Mouse (Mus musculus): ENCODE measurements around the gene Slc25a42.
"Not testable (repeated sequence)": the region's sequence is repeated elsewhere in the genome, so short reads cannot be mapped to it uniquely, and the experiment has no call there.

The Slc25a42 gene

GRCm38 (mm10) chr8:70212112-70213055 is at the start of gene Slc25a42:
Gene Slc25a42 (minus strand): TSS chr8:70212305.
- peak; percentile 99 to 100 for DNase-seq

GRCm38 (mm10) chr8:70259043-70259442 is 46.9 kb upstream of the Slc25a42 start:
- no peak for DNase-seq

GRCm38 (mm10) chr8:70258600-70258999 is 46.5 kb upstream of the Slc25a42 start:
- peak in 1 of 2 experiments; percentile 34 for DNase-seq

GRCm38 (mm10) chr8:70257456-70257855 is 45.4 kb upstream of the Slc25a42 start:
- DNase-seq: no peak

- DNase-seq: no peak
Observed at GRCm38 (mm10) chr8:70254628-70255027, 42.5 kb upstream of the Slc25a42 start.

GRCm38 (mm10) chr8:70247841-70248240 is 35.7 kb upstream of the Slc25a42 start:
- DNase-seq: no peak

GRCm38 (mm10) chr8:70246622-70247021 is 34.5 kb upstream of the Slc25a42 start:
- DNase-seq: no peak

GRCm38 (mm10) chr8:70240642-70241041 is 28.5 kb upstream of the Slc25a42 start:
- peak in 1 of 2 experiments; percentile 18 for DNase-seq

GRCm38 (mm10) chr8:70237842-70238241 is 25.7 kb upstream of the Slc25a42 start:
- no peak for DNase-seq

GRCm38 (mm10) chr8:70234781-70235128 is 22.6 kb upstream of the Slc25a42 start:
- DNase-seq: no peak

- DNase-seq: peak; percentile 95 to 96
Observed at GRCm38 (mm10) chr8:70234080-70234780, 22.1 kb upstream of the Slc25a42 start, which contains the start of the genes Sugp2 and Armc6. Gene Sugp2 (plus strand): TSS chr8:70234226. Gene Armc6 (minus strand): TSS chr8:70234466.

- DNase-seq: no peak
Observed at GRCm38 (mm10) chr8:70233606-70234005, 21.5 kb upstream of the Slc25a42 start.

GRCm38 (mm10) chr8:70230837-70231236 is 18.7 kb upstream of the Slc25a42 start:
- no peak for DNase-seq

GRCm38 (mm10) chr8:70227997-70228396 is 15.9 kb upstream of the Slc25a42 start:
- DNase-seq: no peak

GRCm38 (mm10) chr8:70223341-70223740 is 11.2 kb upstream of the Slc25a42 start:
- peak; percentile 33 to 57 for DNase-seq

GRCm38 (mm10) chr8:70222041-70222440 is 9.9 kb upstream of the Slc25a42 start:
- no peak for DNase-seq

- no peak for DNase-seq
Observed at GRCm38 (mm10) chr8:70220911-70221310, 8.8 kb upstream of the Slc25a42 start.

- DNase-seq: no peak
Observed at GRCm38 (mm10) chr8:70220236-70220840, 8.2 kb upstream of the Slc25a42 start.

- no peak for DNase-seq
Observed at GRCm38 (mm10) chr8:70219107-70219684, 7.1 kb upstream of the Slc25a42 start.

GRCm38 (mm10) chr8:70217441-70217840 is 5.3 kb upstream of the Slc25a42 start:
- DNase-seq: no peak

GRCm38 (mm10) chr8:70216566-70216965 is 4.5 kb upstream of the Slc25a42 start:
- DNase-seq: peak; percentile 61 to 66

GRCm38 (mm10) chr8:70216161-70216560 is 4.1 kb upstream of the Slc25a42 start:
- DNase-seq: not testable (repeated sequence)

GRCm38 (mm10) chr8:70215092-70215491 is 3.0 kb upstream of the Slc25a42 start:
- no peak for DNase-seq

Measured in lung, adult 18-20 months (tissue).